Mouse (Mus musculus) hindbrain, embryonic 16.5 days (tissue): ENCODE measurements around the gene Esyt2. TPM values are rescaled to one million over a fixed set of nuclear protein-coding genes. Genes with fewer than 3 reads are reported as not detected.
A peak's percentile ranks its signal among the peaks of the same experiment; 100 is the strongest.

ENCODE experiments used
- ATAC-seq: fragments of 200-750 bp; cut with Nextera tagmentation; 2 replicates; pipeline ENCODE4 v1.8.0; 2017; ENCODE audit warnings: moderate TSS enrichment, moderate library complexity
- H3K27ac ChIP-seq: fragments of 300-500 bp; sonication (generic); 2 replicates; pipeline ENCODE4 v1.5.1; 2014; ENCODE audit warnings: low read depth, mild to moderate bottlenecking, control low read depth, low read length, moderate library complexity
- H3K27me3 ChIP-seq: fragments of 300-500 bp; sonication (generic); replicated peaks from 2 replicates; pipeline ENCODE4 v1.6.1; 2014; ENCODE audit warnings: low read length; ENCODE audit not compliant: control insufficient read depth, insufficient read depth
- H3K36me3 ChIP-seq: fragments of 300-500 bp; sonication (generic); 2 replicates; pipeline ENCODE4 v1.6.1; 2014; ENCODE audit warnings: mild to moderate bottlenecking, low read length, moderate library complexity, mixed read lengths; ENCODE audit not compliant: control insufficient read depth, insufficient read depth
- H3K4me1 ChIP-seq: fragments of 300-500 bp; sonication (generic); 2 replicates; pipeline ENCODE4 v1.6.1; 2014; ENCODE audit warnings: low read depth, low read length; ENCODE audit not compliant: control insufficient read depth, insufficient read depth
- H3K4me2 ChIP-seq: fragments of 300-500 bp; sonication (generic); 2 replicates; pipeline ENCODE4 v1.6.1; 2014; ENCODE audit warnings: mild to moderate bottlenecking, low read length, control low read depth, moderate library complexity
- H3K4me3 ChIP-seq: fragments of 300-500 bp; sonication (generic); 2 replicates; pipeline ENCODE4 v1.5.1; 2014; ENCODE audit warnings: mild to moderate bottlenecking, low read length, control low read depth, moderate library complexity
- H3K9ac ChIP-seq: fragments of 300-500 bp; sonication (generic); 2 replicates; pipeline ENCODE4 v1.6.1; 2014; ENCODE audit warnings: low read depth, mild to moderate bottlenecking, control low read depth, low read length, moderate library complexity
- H3K9me3 ChIP-seq: fragments of 300-500 bp; sonication (generic); 2 replicates; pipeline ENCODE4 v1.6.1; 2014; ENCODE audit warnings: mild to moderate bottlenecking, low read length, moderate library complexity; ENCODE audit not compliant: control insufficient read depth
- WGBS: fragments of 180-500 bp; shearing (Covaris S2); extraction: QIAGEN DNeasy Blood & Tissue Kit; methylation state at CpG from one replicate; pipeline ENCODE4 v1.1.7; 2014; 5-methylcytosine and 5-hydroxymethylcytosine counted together
- polyA plus RNA-seq: library from polyadenylated mRNA; unstranded; fragments of >200 nt; fragmentation: Nextera tagmentation; extraction: Ambion mirVana; gene quantifications from 2 replicates; pipeline ENCODE4 v1.2.1, GENCODE M21; 2015

Gene Esyt2
- polyA plus RNA-seq, result 10.3 and 12.0 TPM in 2 replicates

DNA sequence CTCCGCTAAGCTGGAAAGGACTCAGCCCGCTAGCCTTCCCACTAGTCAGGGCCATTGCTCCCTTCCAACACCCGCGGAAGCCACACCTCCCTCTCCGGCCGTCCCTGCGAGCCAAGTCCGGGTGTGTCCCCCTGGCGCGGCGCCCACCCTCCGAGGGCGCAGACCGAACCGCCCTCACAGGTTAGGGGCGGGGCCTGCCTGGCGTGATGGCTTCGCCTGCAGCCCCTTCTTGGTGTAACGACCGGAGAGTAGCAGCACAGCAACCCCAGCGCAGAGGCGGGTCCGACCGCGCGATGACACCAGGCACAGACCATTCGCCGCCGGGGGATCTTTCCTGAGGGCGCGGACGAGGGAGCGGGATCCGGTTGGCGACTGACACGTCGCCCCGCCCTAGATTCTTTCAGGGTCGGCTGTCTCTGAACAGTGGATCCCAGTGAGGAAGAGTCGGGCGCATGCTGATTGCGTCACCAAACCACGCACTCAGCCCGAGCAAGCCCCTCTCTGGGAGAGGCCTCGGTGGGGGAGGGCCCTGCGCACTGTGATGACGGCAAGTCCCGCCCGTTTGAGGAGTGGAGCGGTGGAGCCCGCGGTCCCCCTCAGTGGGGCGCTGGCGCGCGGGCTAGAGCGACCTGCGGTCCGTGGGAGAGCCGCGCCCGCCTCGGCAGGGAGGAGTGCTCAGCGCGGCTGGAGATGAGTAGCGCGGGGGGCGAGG is at the start of gene Esyt2:
Gene Esyt2 (plus strand): TSS at position 544 of the 712 bp plus-strand sequence.
- no peaks in the 10 kb centered on the region for H3K36me3 ChIP-seq
- ATAC-seq, result peak; percentile 97
- peaks cover 9% of the 10 kb centered on the region; the same call in 1 of the 2 replicates for H3K4me1 ChIP-seq
- WGBS, result under 1% methylated on average over 63 of the region's 68 CpGs
- H3K9ac ChIP-seq, result peak within 1 kb of the TSS; percentile 93
- peak within 1 kb of the TSS; percentile 87 for H3K4me2 ChIP-seq
- no peaks in the 10 kb centered on the region for H3K27me3 ChIP-seq
- H3K4me3 ChIP-seq, result peak within 1 kb of the TSS; percentile 92
- no peaks in the 10 kb centered on the region for H3K9me3 ChIP-seq
- peak within 1 kb of the TSS; percentile 99 for H3K27ac ChIP-seq

DNA sequence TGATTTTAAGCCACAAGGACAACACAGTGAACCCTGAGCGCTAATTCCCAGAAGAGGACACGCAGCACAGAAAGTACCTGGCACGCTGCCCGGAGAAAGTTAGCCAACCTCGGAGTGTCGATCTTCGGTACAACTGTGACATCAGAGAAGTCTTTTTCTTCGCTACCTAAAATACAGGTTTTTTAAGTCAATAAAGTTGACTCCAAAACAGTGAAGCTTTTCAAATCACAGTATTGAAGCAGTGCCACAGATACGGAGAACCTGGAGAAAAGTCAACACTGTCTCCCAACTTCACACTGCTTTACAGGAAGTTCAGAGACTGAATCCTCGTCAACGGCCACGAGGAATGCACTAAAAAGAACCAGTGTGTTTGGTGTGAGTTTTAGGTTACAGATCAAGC is 49.4 kb upstream of the Esyt2 start:
- H3K9me3 ChIP-seq, result no peaks in the 10 kb centered on the region
- H3K9ac ChIP-seq, result no peak overlapping the region
- H3K4me2 ChIP-seq, result no peak overlapping the region
- H3K27me3 ChIP-seq, result no peaks in the 10 kb centered on the region
- H3K4me3 ChIP-seq, result no peak overlapping the region
- ATAC-seq, result no peak
- H3K27ac ChIP-seq, result no peak overlapping the region
- no peaks in the 10 kb centered on the region for H3K4me1 ChIP-seq
- WGBS, result 80% methylated on average over 12 of the region's 12 CpGs
- H3K36me3 ChIP-seq, result peaks cover 2% of the 10 kb centered on the region; the same call in 1 of the 2 replicates

DNA sequence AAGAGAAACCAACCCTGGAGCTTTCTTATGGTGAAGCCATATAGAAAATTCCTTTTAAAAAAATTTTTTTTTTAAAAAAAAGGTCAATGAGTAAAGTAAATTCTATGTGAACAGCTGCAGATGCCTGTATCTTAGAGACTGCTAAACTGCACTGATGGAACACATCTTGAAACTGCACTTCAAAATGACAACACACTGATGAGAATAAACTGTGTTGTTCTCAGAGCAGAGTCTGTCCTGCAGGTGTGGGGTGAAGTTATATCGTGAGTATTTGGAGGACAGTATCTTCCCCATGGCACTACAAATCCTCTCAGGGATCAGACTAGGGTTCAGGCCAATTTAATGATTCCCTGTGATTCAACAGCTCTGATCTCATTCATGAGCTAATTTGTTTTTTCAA is 48.9 kb upstream of the Esyt2 start:
- Histone ChIP-seq H3K27me3 (no peaks in the 10 kb centered on the region), H3K9ac (no peak overlapping the region), H3K4me1 (no peaks in the 10 kb centered on the region), H3K4me3 (no peak overlapping the region), H3K9me3 (no peaks in the 10 kb centered on the region), H3K36me3 (peaks cover 2% of the 10 kb centered on the region; the same call in 1 of the 2 replicates), H3K27ac (no peak overlapping the region), H3K4me2 (no peak overlapping the region)
- ATAC-seq, result no peak
- 84% methylated on average over 1 of the region's 1 CpGs for WGBS

DNA sequence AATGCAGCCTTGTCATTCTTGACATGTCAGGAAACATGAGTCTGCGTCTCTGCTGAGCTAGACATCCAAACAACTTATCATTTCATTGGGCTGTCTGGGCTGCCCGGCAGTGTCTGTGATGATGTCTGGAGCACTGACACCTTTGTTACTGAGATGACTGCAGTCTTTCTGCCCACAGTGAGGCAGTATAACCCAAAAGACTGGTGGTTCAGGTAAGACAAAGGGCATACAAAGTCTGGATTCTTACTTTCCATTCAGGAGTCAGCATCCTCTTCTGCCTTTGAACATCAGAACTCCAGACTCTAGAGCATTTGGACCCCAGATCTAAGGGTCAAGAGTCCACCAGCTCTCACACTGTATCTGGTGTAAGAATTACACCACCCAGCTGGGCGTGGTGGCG is 45.6 kb upstream of the Esyt2 start:
- Histone ChIP-seq H3K4me2 (no peak overlapping the region), H3K4me3 (no peak overlapping the region), H3K9me3 (no peaks in the 10 kb centered on the region), H3K36me3 (peaks cover under 1% of the 10 kb centered on the region; the same call in 1 of the 2 replicates), H3K4me1 (no peaks in the 10 kb centered on the region), H3K27me3 (no peaks in the 10 kb centered on the region), H3K9ac (no peak overlapping the region), H3K27ac (no peak overlapping the region)
- ATAC-seq, result no peak
- WGBS, result 79% methylated on average over 4 of the region's 4 CpGs

DNA sequence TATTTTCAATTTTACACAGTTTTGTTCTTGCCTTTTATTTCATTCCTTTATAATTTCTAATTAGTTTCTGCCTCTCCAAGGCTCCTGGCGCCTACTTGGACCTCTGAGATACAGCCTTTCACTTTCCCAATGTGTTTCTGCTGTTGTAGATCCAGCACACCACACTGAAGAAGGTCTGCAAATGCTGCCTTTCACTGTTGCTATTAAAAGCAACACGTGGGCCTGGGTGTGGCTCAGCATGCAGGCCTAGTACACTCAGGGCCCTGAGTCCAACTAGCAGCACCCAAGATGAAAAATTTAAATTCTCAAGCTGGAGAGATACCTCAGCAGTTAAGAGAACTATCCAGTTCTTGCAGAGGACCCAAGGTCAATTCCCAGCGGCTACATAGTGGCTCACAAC is 44.3 kb upstream of the Esyt2 start:
- Histone ChIP-seq H3K4me2 (no peak overlapping the region), H3K4me3 (no peak overlapping the region), H3K4me1 (no peaks in the 10 kb centered on the region), H3K36me3 (peaks cover 6% of the 10 kb centered on the region; the same call in 1 of the 2 replicates), H3K27me3 (no peaks in the 10 kb centered on the region), H3K27ac (no peak overlapping the region), H3K9ac (no peak overlapping the region), H3K9me3 (no peaks in the 10 kb centered on the region)
- WGBS, result 91% methylated on average over 3 of the region's 3 CpGs
- no peak for ATAC-seq

DNA sequence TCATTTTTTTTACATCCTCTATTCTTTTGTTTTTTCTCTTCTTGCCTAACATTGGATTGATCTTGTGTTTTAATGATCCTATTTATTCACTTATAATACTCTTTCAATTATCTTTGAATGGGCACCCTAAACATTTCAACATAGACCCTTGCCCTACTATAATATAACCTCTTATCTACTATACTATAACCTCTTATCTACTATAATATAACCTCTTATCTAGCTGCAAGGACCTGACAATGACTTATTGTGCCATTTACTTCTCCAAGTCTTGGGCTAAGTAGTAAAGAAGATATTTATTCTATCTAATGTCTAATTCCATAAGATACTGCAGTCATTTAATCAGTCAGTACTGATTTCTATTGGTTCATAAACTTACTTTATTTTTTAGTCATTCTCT is 42.6 kb upstream of the Esyt2 start:
- Histone ChIP-seq H3K9ac (no peak overlapping the region), H3K27me3 (no peaks in the 10 kb centered on the region), H3K36me3 (peaks cover 6% of the 10 kb centered on the region; the same call in 1 of the 2 replicates), H3K4me1 (no peaks in the 10 kb centered on the region), H3K9me3 (no peaks in the 10 kb centered on the region), H3K4me3 (no peak overlapping the region), H3K27ac (no peak overlapping the region), H3K4me2 (no peak overlapping the region)
- no peak for ATAC-seq

GRCm38 (mm10) chr12:116238803-116239202 is 42.2 kb upstream of the Esyt2 start:
- no peaks in the 10 kb centered on the region for H3K27me3 ChIP-seq
- no peak for ATAC-seq
- H3K4me3 ChIP-seq, result no peak overlapping the region
- H3K36me3 ChIP-seq, result peaks cover 6% of the 10 kb centered on the region; the same call in 1 of the 2 replicates
- H3K9me3 ChIP-seq, result no peaks in the 10 kb centered on the region
- H3K9ac ChIP-seq, result no peak overlapping the region
- H3K4me2 ChIP-seq, result no peak overlapping the region
- 85% methylated on average over 3 of the region's 3 CpGs for WGBS
- H3K4me1 ChIP-seq, result no peaks in the 10 kb centered on the region
- H3K27ac ChIP-seq, result no peak overlapping the region

GRCm38 (mm10) chr12:116244601-116245000 is 36.4 kb upstream of the Esyt2 start:
- Histone ChIP-seq H3K4me1 (no peaks in the 10 kb centered on the region), H3K4me2 (no peak overlapping the region), H3K4me3 (no peak overlapping the region), H3K9me3 (no peaks in the 10 kb centered on the region), H3K9ac (no peak overlapping the region), H3K36me3 (peaks cover 23% of the 10 kb centered on the region), H3K27ac (no peak overlapping the region), H3K27me3 (no peaks in the 10 kb centered on the region)
- WGBS, result 75% methylated on average over 1 of the region's 1 CpGs
- no peak for ATAC-seq

GRCm38 (mm10) chr12:116254652-116255051 is 26.3 kb upstream of the Esyt2 start:
- peaks cover 7% of the 10 kb centered on the region; the same call in 1 of the 2 replicates for H3K36me3 ChIP-seq
- H3K9ac ChIP-seq, result no peak overlapping the region
- no peak for ATAC-seq
- no peaks in the 10 kb centered on the region for H3K9me3 ChIP-seq
- no peaks in the 10 kb centered on the region for H3K4me1 ChIP-seq
- no peak overlapping the region for H3K4me2 ChIP-seq
- H3K4me3 ChIP-seq, result no peak overlapping the region
- WGBS, result 78% methylated on average over 8 of the region's 8 CpGs
- no peaks in the 10 kb centered on the region for H3K27me3 ChIP-seq
- no peak overlapping the region for H3K27ac ChIP-seq
